Mouse (Mus musculus): ENCODE results near the gene Atoh8. TPM values are rescaled to one million over a fixed set of nuclear protein-coding genes. Genes with fewer than 3 reads are reported as not detected.

Gene Atoh8
- total RNA-seq, 2 experiments from 2014 or later: not detected

- no peak for ATAC-seq (replicated peaks; ENCODE audit: poor library complexity)
These were observed 3.0 kb downstream of the Atoh8 start for GRCm38 (mm10) chr6:72232411-72232810.

GRCm38 (mm10) chr6:72230875-72231274, 4.5 kb downstream of the Atoh8 start:
- ATAC-seq (replicated peaks; ENCODE audit: poor library complexity): no peak

- ATAC-seq (replicated peaks; ENCODE audit: poor library complexity): no peak
These were observed 7.6 kb downstream of the Atoh8 start for GRCm38 (mm10) chr6:72227665-72228265.

GRCm38 (mm10) chr6:72227011-72227410, 8.4 kb downstream of the Atoh8 start:
- no peak for ATAC-seq (replicated peaks; ENCODE audit: poor library complexity)

- ATAC-seq (replicated peaks; ENCODE audit: poor library complexity): no peak
These were observed 9.7 kb downstream of the Atoh8 start for GRCm38 (mm10) chr6:72225686-72226085.

GRCm38 (mm10) chr6:72223892-72224291, 11.5 kb downstream of the Atoh8 start:
- no peak for ATAC-seq (replicated peaks; ENCODE audit: poor library complexity)

GRCm38 (mm10) chr6:72222876-72223275, 12.5 kb downstream of the Atoh8 start:
- ATAC-seq (replicated peaks; ENCODE audit: poor library complexity): no peak

- ATAC-seq (replicated peaks; ENCODE audit: poor library complexity): no peak
These were observed 13.1 kb downstream of the Atoh8 start for GRCm38 (mm10) chr6:72222271-72222724.

GRCm38 (mm10) chr6:72221271-72221670, 14.1 kb downstream of the Atoh8 start:
- no peak for ATAC-seq (replicated peaks; ENCODE audit: poor library complexity)

- ATAC-seq (replicated peaks; ENCODE audit: poor library complexity): no peak
These were observed 15.8 kb downstream of the Atoh8 start for GRCm38 (mm10) chr6:72219549-72219948.

GRCm38 (mm10) chr6:72218281-72218680, 17.1 kb downstream of the Atoh8 start:
- ATAC-seq (replicated peaks; ENCODE audit: poor library complexity): no peak

- ATAC-seq (replicated peaks; ENCODE audit: poor library complexity): no peak
These were observed 18.0 kb downstream of the Atoh8 start for GRCm38 (mm10) chr6:72217415-72217784.

- ATAC-seq (replicated peaks; ENCODE audit: poor library complexity): peak; percentile 79
These were observed 18.5 kb downstream of the Atoh8 start for GRCm38 (mm10) chr6:72216681-72217414.

- no peak for ATAC-seq (replicated peaks; ENCODE audit: poor library complexity)
These were observed 19.8 kb downstream of the Atoh8 start for GRCm38 (mm10) chr6:72215582-72215981.

GRCm38 (mm10) chr6:72211360-72211759, 24.0 kb downstream of the Atoh8 start:
- ATAC-seq (replicated peaks; ENCODE audit: poor library complexity): no peak

GRCm38 (mm10) chr6:72210823-72211222, 24.6 kb downstream of the Atoh8 start:
- ATAC-seq (replicated peaks; ENCODE audit: poor library complexity): no peak

- ATAC-seq (replicated peaks; ENCODE audit: poor library complexity): no peak
These were observed 25.6 kb downstream of the Atoh8 start for GRCm38 (mm10) chr6:72209738-72210137.

- ATAC-seq (replicated peaks; ENCODE audit: poor library complexity): no peak
These were observed 26.9 kb downstream of the Atoh8 start for GRCm38 (mm10) chr6:72208406-72209045.

- ATAC-seq (replicated peaks; ENCODE audit: poor library complexity): no peak
These were observed 29.4 kb downstream of the Atoh8 start for GRCm38 (mm10) chr6:72206021-72206420.

GRCm38 (mm10) chr6:72204858-72205257, 30.5 kb downstream of the Atoh8 start:
- ATAC-seq (replicated peaks; ENCODE audit: poor library complexity): no peak

- ATAC-seq (replicated peaks; ENCODE audit: poor library complexity): no peak
These were observed 32.1 kb downstream of the Atoh8 start for GRCm38 (mm10) chr6:72203279-72203678.

- no peak for ATAC-seq (replicated peaks; ENCODE audit: poor library complexity)
These were observed 32.6 kb downstream of the Atoh8 start for GRCm38 (mm10) chr6:72202732-72203131.
